Mouse (Mus musculus) spleen, postnatal 4 days (tissue): ENCODE measurements at regions not wholly inside any gene's neighbourhood (a gene's known extent, or its start where the extent isn't known, plus 50 kb on each side); places are given as distances from the start of the nearest gene placed in this dataset.

Experiments
- DNase-seq, 2 experiments: peaks; one replicate each; pipeline ENCODE4 v3.0.0; 2022; ENCODE audit warnings: low spot score in 2 of 2

- DNase-seq, result no peak
These were observed 82.5 kb upstream of the 4933402D24Rik start for GRCm38 (mm10) chr1:63851476-63852094.

GRCm38 (mm10) chr1:63850262-63850661 lies 81.2 kb upstream of the 4933402D24Rik start:
- DNase-seq, result no peak

- DNase-seq, result no peak
These were observed 59.2 kb upstream of the 4933402D24Rik start for GRCm38 (mm10) chr1:63828174-63828844.

GRCm38 (mm10) chr1:63820614-63821270 lies 51.7 kb upstream of the 4933402D24Rik start:
- no peak for DNase-seq

- DNase-seq, result no peak
These were observed 50.6 kb upstream of the 4933402D24Rik start for GRCm38 (mm10) chr1:63819536-63820254.
